Mouse (Mus musculus) midbrain, embryonic 16.5 days (tissue): Measurements from ENCODE around the gene Crtac1. TPM values are rescaled to one million over a fixed set of nuclear protein-coding genes. Genes with fewer than 3 reads are reported as not detected.

Experiments used
- ATAC-seq: fragments of 200-750 bp; cut with Nextera tagmentation; 2 replicates; pipeline ENCODE4 v1.8.0; 2017; ENCODE audit warnings: moderate TSS enrichment
- H3K27ac ChIP-seq: fragments of 300-500 bp; sonication (generic); 2 replicates; pipeline ENCODE4 v1.5.1; 2014; ENCODE audit warnings: mild to moderate bottlenecking, low read length, mixed read lengths
- H3K27me3 ChIP-seq: fragments of 300-500 bp; sonication (generic); 2 replicates; pipeline ENCODE4 v1.6.1; 2014; ENCODE audit warnings: low read depth, low read length, mixed read lengths; ENCODE audit not compliant: control insufficient read depth, insufficient read depth
- H3K36me3 ChIP-seq: fragments of 300-500 bp; sonication (generic); 2 replicates; pipeline ENCODE4 v1.6.1; 2014; ENCODE audit warnings: mild to moderate bottlenecking, low read length, moderate library complexity, mixed read lengths; ENCODE audit not compliant: control insufficient read depth, insufficient read depth
- H3K4me1 ChIP-seq: fragments of 300-500 bp; sonication (generic); 2 replicates; pipeline ENCODE4 v1.6.1; 2014; ENCODE audit warnings: mild to moderate bottlenecking, low read length, mixed read lengths; ENCODE audit not compliant: control insufficient read depth, insufficient read depth
- H3K4me2 ChIP-seq: fragments of 300-500 bp; sonication (generic); 2 replicates; pipeline ENCODE4 v1.6.1; 2014; ENCODE audit warnings: mild to moderate bottlenecking, low read length, mixed read lengths
- H3K4me3 ChIP-seq: fragments of 300-500 bp; sonication (generic); 2 replicates; pipeline ENCODE4 v1.5.1; 2014; ENCODE audit warnings: low read depth, mild to moderate bottlenecking, low read length, moderate library complexity, mixed read lengths
- H3K9ac ChIP-seq: fragments of 300-500 bp; sonication (generic); 2 replicates; pipeline ENCODE4 v1.6.1; 2014; ENCODE audit warnings: low read depth, low read length, mixed read lengths
- H3K9me3 ChIP-seq: fragments of 300-500 bp; sonication (generic); replicated peaks from 2 replicates; pipeline ENCODE4 v1.6.1; 2014; ENCODE audit warnings: mild to moderate bottlenecking, low read length, mixed read lengths; ENCODE audit not compliant: control insufficient read depth, poor library complexity, severe bottlenecking
- WGBS: fragments of 180-500 bp; shearing (Covaris S2); extraction: QIAGEN DNeasy Blood & Tissue Kit; methylation state at CpG from one replicate; pipeline ENCODE4 v1.1.7; 2014; 5-methylcytosine and 5-hydroxymethylcytosine counted together
- polyA plus RNA-seq: library from polyadenylated mRNA; unstranded; fragments of >200 nt; fragmentation: Nextera tagmentation; extraction: Ambion mirVana; gene quantifications from 2 replicates; pipeline ENCODE4 v1.2.1, GENCODE M21; 2015

Gene Crtac1
- polyA plus RNA-seq, 1 experiment from 2014 or later: 34.0 TPM

DNA sequence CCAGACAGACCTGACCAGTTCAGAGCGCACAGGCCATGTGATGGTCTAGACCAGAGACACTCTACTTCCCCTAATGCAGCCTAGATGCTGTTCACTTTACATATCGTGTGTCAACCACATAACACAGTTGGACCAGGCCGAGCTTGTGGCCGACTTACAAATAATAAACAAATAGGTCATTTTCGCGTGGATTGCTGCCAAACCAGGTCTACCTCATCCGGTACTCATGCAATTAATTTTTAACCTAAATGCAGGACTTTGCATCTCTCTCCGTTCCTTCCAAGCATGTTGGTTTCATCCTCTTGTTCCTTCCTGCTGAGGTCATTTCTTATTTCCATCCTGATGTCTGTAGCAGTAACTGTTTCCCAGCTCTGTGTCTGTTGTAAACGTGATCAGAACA is 22.4 kb upstream of the Crtac1 start:
- Histone ChIP-seq H3K36me3 (no peaks in the 10 kb centered on the region), H3K9ac (no peak overlapping the region), H3K9me3 (no peaks in the 10 kb centered on the region), H3K27ac (no peak overlapping the region), H3K4me1 (no peaks in the 10 kb centered on the region), H3K4me2 (no peak overlapping the region), H3K4me3 (no peak overlapping the region), H3K27me3 (no peaks in the 10 kb centered on the region)
- 92% methylated on average over 9 of the region's 9 CpGs for WGBS
- no peak for ATAC-seq

DNA sequence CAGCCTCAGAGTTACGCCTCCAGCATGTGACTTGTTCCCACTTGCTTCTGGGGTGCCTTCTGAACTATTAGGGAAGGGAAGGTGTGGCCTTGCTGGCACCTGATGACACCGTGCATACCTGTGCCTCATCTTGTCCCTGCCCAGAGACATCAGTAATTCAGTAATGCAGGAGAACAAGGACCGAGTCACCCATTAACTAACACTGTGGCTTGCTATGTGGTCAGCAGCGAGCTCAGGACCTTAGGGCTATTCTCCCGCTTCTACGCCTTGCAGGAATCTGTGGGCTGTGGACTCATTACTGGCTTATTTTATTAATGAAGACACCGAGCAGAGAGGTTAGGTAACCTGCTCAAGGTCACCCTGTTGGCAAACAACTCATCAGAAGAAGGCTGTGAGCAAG is 21.0 kb upstream of the Crtac1 start:
- no peak overlapping the region for H3K4me2 ChIP-seq
- H3K4me1 ChIP-seq: no peaks in the 10 kb centered on the region
- H3K27ac ChIP-seq: no peak overlapping the region
- no peaks in the 10 kb centered on the region for H3K9me3 ChIP-seq
- no peaks in the 10 kb centered on the region for H3K27me3 ChIP-seq
- no peak overlapping the region for H3K9ac ChIP-seq
- no peak for ATAC-seq
- 89% methylated on average over 7 of the region's 7 CpGs for WGBS
- no peak overlapping the region for H3K4me3 ChIP-seq
- H3K36me3 ChIP-seq: no peaks in the 10 kb centered on the region

DNA sequence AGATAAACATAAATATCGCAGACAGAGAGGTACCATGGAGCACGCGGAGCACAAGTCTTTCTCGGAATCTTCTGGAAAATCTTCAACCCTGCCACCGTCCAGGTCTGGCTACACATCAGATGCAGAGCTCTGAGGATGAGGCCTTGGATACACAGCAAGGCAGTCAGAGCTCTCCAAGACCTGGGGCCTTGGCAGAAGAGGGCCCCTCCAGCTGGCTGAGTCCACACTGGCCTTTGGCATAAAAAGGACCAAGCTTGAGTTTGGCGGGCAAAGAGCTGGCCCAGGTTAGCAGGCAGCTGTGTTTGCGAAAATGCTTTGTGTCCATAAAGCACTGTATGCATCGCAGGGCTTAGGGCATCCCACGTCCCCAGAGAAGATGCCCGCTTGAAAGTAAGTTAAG is 17.0 kb upstream of the Crtac1 start:
- H3K4me3 ChIP-seq: no peak overlapping the region
- no peaks in the 10 kb centered on the region for H3K9me3 ChIP-seq
- H3K9ac ChIP-seq: no peak overlapping the region
- H3K27ac ChIP-seq: no peak overlapping the region
- H3K4me1 ChIP-seq: no peaks in the 10 kb centered on the region
- no peaks in the 10 kb centered on the region; the same call in 1 of the 2 replicates for H3K27me3 ChIP-seq
- no peak for ATAC-seq
- H3K4me2 ChIP-seq: no peak overlapping the region
- 94% methylated on average over 10 of the region's 10 CpGs for WGBS
- no peaks in the 10 kb centered on the region for H3K36me3 ChIP-seq

GRCm38 (mm10) chr19:42443887-42444409 is 12.4 kb upstream of the Crtac1 start:
- 8% methylated on average over 3 of the region's 3 CpGs for WGBS
- H3K9ac ChIP-seq: no peak overlapping the region
- no peaks in the 10 kb centered on the region for H3K36me3 ChIP-seq
- no peaks in the 10 kb centered on the region for H3K9me3 ChIP-seq
- H3K27ac ChIP-seq: no peak overlapping the region
- no peak for ATAC-seq
- no peak overlapping the region for H3K4me2 ChIP-seq
- no peaks in the 10 kb centered on the region; the same call in 1 of the 2 replicates for H3K27me3 ChIP-seq
- H3K4me1 ChIP-seq: no peaks in the 10 kb centered on the region
- no peak overlapping the region for H3K4me3 ChIP-seq

- no peaks in the 10 kb centered on the region; the same call in 1 of the 2 replicates for H3K27me3 ChIP-seq
- 84% methylated on average over 4 of the region's 4 CpGs for WGBS
- no peaks in the 10 kb centered on the region for H3K36me3 ChIP-seq
- H3K9ac ChIP-seq: no peak overlapping the region
- no peak overlapping the region for H3K4me2 ChIP-seq
- no peak overlapping the region for H3K4me3 ChIP-seq
- no peaks in the 10 kb centered on the region for H3K4me1 ChIP-seq
- no peak for ATAC-seq
- H3K27ac ChIP-seq: no peak overlapping the region
- no peaks in the 10 kb centered on the region for H3K9me3 ChIP-seq
Observed at GRCm38 (mm10) chr19:42443266-42443665, 11.7 kb upstream of the Crtac1 start.

DNA sequence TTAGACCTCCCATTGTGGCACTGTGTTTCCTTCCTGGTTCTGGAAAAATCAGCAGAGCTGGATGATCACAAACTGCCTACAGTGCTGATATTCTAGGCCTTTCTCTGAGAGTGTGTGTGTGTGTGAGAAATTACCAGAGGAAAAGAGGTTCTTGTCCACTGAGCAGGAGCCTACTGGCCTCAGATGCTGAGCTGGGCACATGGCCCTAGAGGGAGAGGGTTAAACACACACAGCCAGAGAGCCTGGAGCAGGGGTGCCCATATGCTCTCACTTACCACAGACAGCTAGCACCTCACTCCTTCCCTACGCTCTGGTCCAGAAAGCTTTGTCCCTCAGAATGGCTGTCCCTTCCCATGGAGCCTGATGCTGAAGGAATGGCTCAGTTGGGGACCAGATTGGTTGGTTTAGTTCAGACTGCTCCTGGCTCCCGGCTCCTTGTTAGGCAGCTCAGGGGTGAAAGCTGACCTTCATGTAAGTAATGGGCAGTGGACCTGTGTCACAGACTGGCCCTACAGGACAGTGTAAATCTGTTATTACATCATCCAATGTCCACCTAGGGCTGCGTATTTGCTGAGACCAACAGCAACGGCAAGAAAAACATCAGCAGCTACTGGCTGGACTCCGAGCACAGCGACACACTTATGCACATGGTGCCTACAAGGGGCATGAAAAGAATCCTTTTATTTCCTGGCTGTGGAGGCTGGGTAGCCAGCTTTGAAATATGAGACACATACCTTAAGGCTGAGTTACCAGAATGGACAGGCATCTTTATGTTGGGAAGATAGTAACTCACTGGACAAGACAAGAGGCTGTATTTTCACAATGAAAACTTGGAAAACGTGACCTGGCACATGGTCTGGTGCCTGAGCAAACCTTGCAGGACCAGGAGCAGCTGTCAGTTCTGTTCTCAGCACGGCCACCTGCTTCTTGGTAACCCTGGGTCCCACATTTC is 10.9 kb upstream of the Crtac1 start:
- Histone ChIP-seq H3K4me2 (no peak overlapping the region), H3K4me1 (no peaks in the 10 kb centered on the region), H3K27me3 (no peaks in the 10 kb centered on the region; the same call in 1 of the 2 replicates), H3K9ac (no peak overlapping the region), H3K36me3 (no peaks in the 10 kb centered on the region), H3K4me3 (no peak overlapping the region), H3K9me3 (no peaks in the 10 kb centered on the region), H3K27ac (no peak overlapping the region)
- WGBS: 60% methylated on average over 8 of the region's 8 CpGs
- no peak for ATAC-seq

GRCm38 (mm10) chr19:42440089-42440488 is 8.5 kb upstream of the Crtac1 start:
- 34% methylated on average over 3 of the region's 3 CpGs for WGBS
- H3K36me3 ChIP-seq: no peaks in the 10 kb centered on the region
- peak; percentile 34; the same call in 1 of the 2 replicates for ATAC-seq
- H3K4me1 ChIP-seq: no peaks in the 10 kb centered on the region
- no peaks in the 10 kb centered on the region for H3K9me3 ChIP-seq
- no peak overlapping the region for H3K4me3 ChIP-seq
- H3K4me2 ChIP-seq: no peak overlapping the region
- H3K27ac ChIP-seq: no peak overlapping the region
- H3K27me3 ChIP-seq: no peaks in the 10 kb centered on the region; the same call in 1 of the 2 replicates
- no peak overlapping the region for H3K9ac ChIP-seq

GRCm38 (mm10) chr19:42439353-42439752 is 7.8 kb upstream of the Crtac1 start:
- H3K4me3 ChIP-seq: no peak overlapping the region
- no peak overlapping the region for H3K9ac ChIP-seq
- no peak overlapping the region for H3K4me2 ChIP-seq
- no peaks in the 10 kb centered on the region for H3K9me3 ChIP-seq
- no peaks in the 10 kb centered on the region for H3K27me3 ChIP-seq
- no peaks in the 10 kb centered on the region for H3K4me1 ChIP-seq
- H3K27ac ChIP-seq: no peak overlapping the region
- no peaks in the 10 kb centered on the region for H3K36me3 ChIP-seq
- ATAC-seq: no peak
- WGBS: 80% methylated on average over 9 of the region's 9 CpGs

- 51% methylated on average over 4 of the region's 4 CpGs for WGBS
- Histone ChIP-seq H3K9ac (no peak overlapping the region), H3K4me1 (peaks cover 14% of the 10 kb centered on the region), H3K36me3 (no peaks in the 10 kb centered on the region), H3K4me3 (no peak overlapping the region), H3K9me3 (no peaks in the 10 kb centered on the region), H3K27me3 (no peaks in the 10 kb centered on the region), H3K27ac (no peak overlapping the region), H3K4me2 (no peak overlapping the region)
- no peak for ATAC-seq
Observed at GRCm38 (mm10) chr19:42435621-42436020, 4.0 kb upstream of the Crtac1 start.
